Mouse (Mus musculus) thymus, adult 2 months (tissue): Measurements from ENCODE around the gene 4933430I17Rik.

ENCODE experiments used
- CTCF ChIP-seq: fragments of 200-500 bp; IDR thresholded peaks from 2 replicates; pipeline ENCODE4 v1.5.1; 2012; ENCODE audit warnings: mild to moderate bottlenecking, control low read depth, low read length, moderate library complexity, borderline replicate concordance; ENCODE audit not compliant: control insufficient read depth, poor library complexity, insufficient read depth; ENCODE audit errors: extremely low read depth
- POLR2A ChIP-seq: fragments of 200-500 bp; IDR thresholded peaks from 2 replicates; pipeline ENCODE4 v1.6.1; 2012; ENCODE audit warnings: mild to moderate bottlenecking, low read length, control low read depth, moderate library complexity; ENCODE audit not compliant: control insufficient read depth, poor library complexity, insufficient read depth; ENCODE audit errors: extremely low read depth

DNA sequence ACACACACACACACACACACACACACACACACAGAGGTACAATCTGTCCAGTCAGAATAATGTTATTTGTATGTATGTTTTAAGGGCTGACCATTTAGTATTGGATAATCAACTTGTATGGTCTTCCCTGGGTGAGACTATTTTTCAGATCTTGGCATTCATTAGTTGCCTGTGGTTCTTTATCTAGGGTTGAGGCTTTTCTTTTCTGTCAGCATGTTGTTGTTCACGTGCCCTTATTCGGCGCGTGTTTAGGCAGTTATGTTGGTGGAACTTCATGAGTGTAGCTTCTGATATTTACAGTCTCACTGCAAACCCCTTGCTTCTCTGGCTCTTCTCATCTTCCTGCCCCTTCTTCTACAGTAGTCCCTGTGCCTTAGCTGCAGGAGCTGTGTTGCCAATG lies 2.5 kb downstream of the 4933430I17Rik start:
- no peak for TF ChIP-seq CTCF
- no peak for TF ChIP-seq POLR2A
